ENCODE assay signal across 7 mouse cellular contexts in the genomic region with DNA sequence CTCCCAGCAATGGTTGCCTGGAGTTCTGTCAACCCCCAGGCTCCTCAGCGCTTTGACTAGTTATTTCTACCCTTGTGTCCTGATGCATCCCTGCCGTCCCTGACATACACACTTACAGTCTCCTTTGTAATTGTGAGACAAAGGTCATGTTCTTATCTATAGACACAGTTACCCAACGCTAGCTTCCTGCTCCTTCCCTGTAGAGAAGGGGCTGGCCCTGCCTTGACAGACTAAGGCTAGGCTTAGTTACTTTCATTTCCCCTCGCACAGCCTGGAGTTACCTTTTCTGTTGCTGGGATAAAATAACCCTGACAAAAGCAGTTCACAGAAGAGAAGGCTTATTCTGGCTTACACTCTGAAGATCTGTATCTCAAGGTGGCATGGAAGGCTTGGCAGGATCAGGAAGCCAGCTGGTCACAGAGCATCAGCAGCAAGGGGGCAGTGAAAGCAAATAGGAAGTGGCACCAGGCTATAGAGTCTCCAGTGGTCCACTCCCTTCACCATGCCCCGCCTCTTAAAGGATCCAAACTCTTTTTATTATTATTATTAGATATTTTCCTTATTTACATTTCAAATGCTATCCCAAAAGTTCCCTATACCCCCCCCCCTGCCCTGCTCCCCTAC. TPM values are rescaled to one million over a fixed set of nuclear protein-coding genes. Genes with fewer than 3 reads are reported as not detected.
A peak's percentile ranks its signal among the peaks of the same experiment; 100 is the strongest.
DNase-seq lines count a peak whose midpoint lies in the region; ATAC-seq lines count a peak whose summit lies in the region.
"Not testable (repeated sequence)": the region's sequence is repeated elsewhere in the genome, so short reads cannot be mapped to it uniquely, and the experiment has no call there.

No protein-coding gene starts in this region.

- H3K4me3 ChIP-seq in liver, embryonic 12.5 days: peak overlapping the region; percentile 11; the same call in 1 of the 2 replicates

- H3K4me2 ChIP-seq in liver, embryonic 12.5 days: peak overlapping the region; percentile 38

- 18% methylated on average over 5 of the region's 5 CpGs for WGBS in liver, embryonic 12.5 days (ENCODE audit: insufficient replicate concordance)

- H3K4me1 ChIP-seq in liver, embryonic 12.5 days: not testable (repeated sequence)

- ATAC-seq in activated CD4-positive, CD25-positive, alpha-beta regulatory T cell, adult 4 months: peak; percentile 74
- ATAC-seq in inflammation-experienced regulatory T-cells, adult 6 months: peak; percentile 82
- peak; percentile 49; the same call in 1 of the 2 replicates for ATAC-seq in liver, embryonic 12.5 days

- not testable (repeated sequence) for H3K9me3 ChIP-seq in liver, embryonic 12.5 days (replicated peaks)

- H3K27me3 ChIP-seq in liver, embryonic 12.5 days (replicated peaks): not testable (repeated sequence)

- H3K9ac ChIP-seq in liver, embryonic 12.5 days: not testable (repeated sequence)

- not testable (repeated sequence) for H3K27ac ChIP-seq in liver, embryonic 12.5 days

- not testable (repeated sequence) for H3K36me3 ChIP-seq in liver, embryonic 12.5 days

- DNase-seq in B cell, adult 2 months: peak; percentile 3 to 9
- peak; percentile 0 for DNase-seq in gastrocnemius, adult 18-20 months (ENCODE audit: low spot score)
- DNase-seq in lung, postnatal 36 days: peak; percentile 13
- DNase-seq in natural killer cell, adult 2 months (ENCODE audit: low spot score in 2 of 2): peak; percentile 7 to 9

RNA-seq across cellular contexts. Expression of gene Naip5, which starts 0.9 kb away (rescaled TPM):
- 1 to 10 TPM; 5.7 TPM for polyA plus RNA-seq in activated CD4-positive, CD25-positive, alpha-beta regulatory T cell, adult 4 months (2017; shearing (Covaris generic))
- under 1 TPM in 1 of 2 experiments, not detected in 1; 0.14 TPM for total RNA-seq in gastrocnemius, adult 18-20 months (2021)
- 10 to 100 TPM in 2 of 3 experiments, 1 to 10 TPM in 1; 6.1 to 21.5 (median 11.3) TPM for polyA plus RNA-seq in inflammation-experienced regulatory T-cells, adult 6 months (2017; shearing (Covaris generic))
- polyA plus RNA-seq in liver, embryonic 12.5 days (2016; fragmentation: Nextera tagmentation; extraction: Ambion mirVana): 0.42 and 0.69 TPM in 2 replicates

RNA-seq across cellular contexts. Expression of gene Naip2, which starts 45.1 kb away (rescaled TPM):
- 1 to 10 TPM; 7.7 to 8.6 TPM for polyA plus RNA-seq in activated CD4-positive, CD25-positive, alpha-beta regulatory T cell, adult 4 months (2017; shearing (Covaris generic))
- total RNA-seq in gastrocnemius, adult 18-20 months (2021): under 1 TPM; 0.14 TPM
- polyA plus RNA-seq in inflammation-experienced regulatory T-cells, adult 6 months (2017; shearing (Covaris generic)): 10 to 100 TPM; 12.4 to 12.5 (median 12.4) TPM
- polyA plus RNA-seq in liver, embryonic 12.5 days (2016; fragmentation: Nextera tagmentation; extraction: Ambion mirVana): 1.3 and 1.5 TPM in 2 replicates
